Comparison of ENCODE assay signal across 7 mouse cellular contexts in genomic region chr17:45566360-45567161, GRCm38 (mm10). TPM values are rescaled to one million over a fixed set of nuclear protein-coding genes. Genes with fewer than 3 reads are reported as not detected.
DNase-seq lines count a peak whose midpoint lies in the region; ATAC-seq and TF ChIP-seq lines count a peak whose summit lies in the region.

No protein-coding gene starts in this region.

- H3K9ac ChIP-seq in intestine, embryonic 15.5 days = peak overlapping the region; percentile 26; the same call in 1 of the 2 replicates
- no peak overlapping the region for H3K9ac ChIP-seq in intestine, embryonic 16.5 days (ENCODE audit: low read depth, low read length)
- no peak overlapping the region for H3K9ac ChIP-seq in embryonic facial prominence, embryonic 11.5 days (replicated peaks; ENCODE audit: low read length)

- peaks cover 50% of the 10 kb centered on the region for H3K36me3 ChIP-seq in intestine, embryonic 15.5 days
- peaks cover 30% of the 10 kb centered on the region for H3K36me3 ChIP-seq in intestine, embryonic 16.5 days (ENCODE audit: control insufficient read depth, insufficient read depth, low read length)
- peaks cover 85% of the 10 kb centered on the region for H3K36me3 ChIP-seq in G1E (replicated peaks)
- H3K36me3 ChIP-seq in embryonic facial prominence, embryonic 11.5 days (replicated peaks; ENCODE audit: control insufficient read depth, insufficient read depth, low read depth, low read length) = peaks cover 29% of the 10 kb centered on the region

- ATAC-seq in intestine, embryonic 15.5 days = no peak
- no peak for ATAC-seq in intestine, embryonic 16.5 days
- 0 out of 2 replicates have a peak, but pooled peaks have one; percentile 10 for ATAC-seq in G1E (ENCODE audit: extremely low read depth, insufficient number of reproducible peaks, low FRiP score, poor library complexity, severe bottlenecking)
- no peak for ATAC-seq in embryonic facial prominence, embryonic 11.5 days (replicated peaks; ENCODE audit: insufficient number of reproducible peaks, low FRiP score, low TSS enrichment, low read depth)
- ATAC-seq in megakaryocyte-erythroid progenitor cell, adult 5-6 weeks (replicated peaks; ENCODE audit: low FRiP score, low TSS enrichment, poor library complexity, severe bottlenecking) = peak; percentile 19
- ATAC-seq in monocyte, adult 5-6 weeks (replicated peaks; ENCODE audit: insufficient number of reproducible peaks, low FRiP score, low TSS enrichment, poor library complexity, severe bottlenecking) = no peak

- no peaks in the 10 kb centered on the region for H3K27me3 ChIP-seq in intestine, embryonic 15.5 days (replicated peaks)
- H3K27me3 ChIP-seq in intestine, embryonic 16.5 days (replicated peaks; ENCODE audit: control insufficient read depth, insufficient read depth, low read length) = no peaks in the 10 kb centered on the region
- no peaks in the 10 kb centered on the region for H3K27me3 ChIP-seq in G1E (ENCODE audit: insufficient read depth, low read length)
- H3K27me3 ChIP-seq in embryonic facial prominence, embryonic 11.5 days (ENCODE audit: control insufficient read depth, insufficient read depth, low read length) = no peaks in the 10 kb centered on the region

- WGBS in intestine, embryonic 15.5 days = 63% methylated on average over 18 of the region's 18 CpGs
- WGBS in intestine, embryonic 16.5 days = 56% methylated on average over 18 of the region's 18 CpGs
- WGBS in embryonic facial prominence, embryonic 11.5 days = 72% methylated on average over 18 of the region's 18 CpGs

- H3K9me3 ChIP-seq in intestine, embryonic 15.5 days = no peaks in the 10 kb centered on the region
- H3K9me3 ChIP-seq in intestine, embryonic 16.5 days (ENCODE audit: control insufficient read depth, low read length) = no peaks in the 10 kb centered on the region
- no peaks in the 10 kb centered on the region for H3K9me3 ChIP-seq in G1E (replicated peaks)
- H3K9me3 ChIP-seq in embryonic facial prominence, embryonic 11.5 days (replicated peaks; ENCODE audit: control insufficient read depth, low read length) = no peaks in the 10 kb centered on the region

- H3K4me1 ChIP-seq in intestine, embryonic 15.5 days (replicated peaks) = peaks cover 31% of the 10 kb centered on the region
- H3K4me1 ChIP-seq in intestine, embryonic 16.5 days (ENCODE audit: control insufficient read depth, insufficient read depth, low read length) = peaks cover 27% of the 10 kb centered on the region
- peaks cover 82% of the 10 kb centered on the region for H3K4me1 ChIP-seq in G1E (ENCODE audit: insufficient read depth, low read depth, low read length)
- H3K4me1 ChIP-seq in embryonic facial prominence, embryonic 11.5 days (ENCODE audit: control insufficient read depth, insufficient read depth, low read length) = peaks cover 7% of the 10 kb centered on the region

- no peak for DNase-seq in G1E (ENCODE audit: low spot score)
- DNase-seq in embryonic facial prominence, embryonic 11.5 days (ENCODE audit: low spot score) = no peak
- no peak for DNase-seq in adrenal gland, adult 18-20 months (ENCODE audit: low spot score in 2 of 2)

- no peak overlapping the region for H3K4me3 ChIP-seq in intestine, embryonic 15.5 days (replicated peaks)
- H3K4me3 ChIP-seq in intestine, embryonic 16.5 days (ENCODE audit: low read length) = no peak overlapping the region
- peak overlapping the region; percentile 47; the same call in 1 of the 2 replicates for H3K4me3 ChIP-seq in G1E (ENCODE audit: low read depth, low read length)
- H3K4me3 ChIP-seq in embryonic facial prominence, embryonic 11.5 days (ENCODE audit: low read depth, low read length) = peak overlapping the region; percentile 5; the same call in 1 of the 2 replicates

- no peak for TF ChIP-seq CTCF in G1E (IDR thresholded peaks at IDR 0.05; ENCODE audit: low read depth, low read length)

- no peak overlapping the region for H3K4me2 ChIP-seq in intestine, embryonic 15.5 days (replicated peaks)
- H3K4me2 ChIP-seq in intestine, embryonic 16.5 days (ENCODE audit: low read depth, low read length) = no peak overlapping the region
- no peak overlapping the region for H3K4me2 ChIP-seq in embryonic facial prominence, embryonic 11.5 days (ENCODE audit: low read depth, low read length)

- peak overlapping the region; percentile 48; the same call in 1 of the 2 replicates for H3K27ac ChIP-seq in intestine, embryonic 15.5 days
- no peak overlapping the region for H3K27ac ChIP-seq in intestine, embryonic 16.5 days (ENCODE audit: low read length)
- H3K27ac ChIP-seq in embryonic facial prominence, embryonic 11.5 days (replicated peaks; ENCODE audit: low read depth, low read length) = no peak overlapping the region

RNA-seq across cellular contexts. Expression of gene Slc35b2, which starts 2.9 kb away (rescaled TPM):
- 124 and 128 TPM in 2 replicates for polyA plus RNA-seq in intestine, embryonic 15.5 days (2015; fragmentation: Nextera tagmentation; extraction: Ambion mirVana)
- polyA plus RNA-seq in intestine, embryonic 16.5 days (2015; fragmentation: Nextera tagmentation; extraction: Ambion mirVana) = 132 and 136 TPM in 2 replicates
- total RNA-seq in G1E (2014; fragmentation: Nextera tagmentation) = 46.5 and 60.9 TPM in 2 replicates
- 65.9 and 77.1 TPM in 2 replicates for total RNA-seq in G1E (2017)
- 24.6 and 24.9 TPM in 2 replicates for polyA plus RNA-seq in G1E (2012)
- polyA plus RNA-seq in embryonic facial prominence, embryonic 11.5 days (2014; fragmentation: Nextera tagmentation; extraction: Ambion mirVana) = 85.6 and 92.2 TPM in 2 replicates
- 46.9 and 74.5 TPM in 2 replicates for total RNA-seq in megakaryocyte-erythroid progenitor cell, adult 5-6 weeks (2014; fragmentation: Nextera tagmentation)
- 27.7 and 60.3 TPM in 2 replicates for total RNA-seq in megakaryocyte-erythroid progenitor cell, adult 5-6 weeks (2017)
- 26.7 to 47.1 TPM (median 39.0 TPM) in 3 replicates for total RNA-seq in monocyte, adult 5-6 weeks (2017)
- total RNA-seq in adrenal gland, adult 18-20 months (2021) = 10 to 100 TPM; 28.1 to 44.2 TPM

RNA-seq across cellular contexts. Expression of gene Hsp90ab1, which starts 6.5 kb away (rescaled TPM):
- polyA plus RNA-seq in intestine, embryonic 15.5 days (2015; fragmentation: Nextera tagmentation; extraction: Ambion mirVana) = 1,578 and 1,609 TPM in 2 replicates
- 1,309 and 1,475 TPM in 2 replicates for polyA plus RNA-seq in intestine, embryonic 16.5 days (2015; fragmentation: Nextera tagmentation; extraction: Ambion mirVana)
- total RNA-seq in G1E (2014; fragmentation: Nextera tagmentation) (1,427 and 1,464 TPM in 2 replicates), G1E (2017) (1,152 and 1,547 TPM in 2 replicates)
- 681 and 1,104 TPM in 2 replicates for polyA plus RNA-seq in G1E (2012)
- polyA plus RNA-seq in embryonic facial prominence, embryonic 11.5 days (2014; fragmentation: Nextera tagmentation; extraction: Ambion mirVana) = 1,660 and 1,740 TPM in 2 replicates
- total RNA-seq in megakaryocyte-erythroid progenitor cell, adult 5-6 weeks (2014; fragmentation: Nextera tagmentation) = 1,847 and 1,911 TPM in 2 replicates
- 2,660 and 3,319 TPM in 2 replicates for total RNA-seq in megakaryocyte-erythroid progenitor cell, adult 5-6 weeks (2017)
- 826 to 1,618 TPM (median 1,101 TPM) in 3 replicates for total RNA-seq in monocyte, adult 5-6 weeks (2017)
- 1,000 to 10,000 TPM; 2,801 to 2,860 TPM for total RNA-seq in adrenal gland, adult 18-20 months (2021)

RNA-seq across cellular contexts. Expression of gene Nfkbie, which starts 11.1 kb away (rescaled TPM):
- polyA plus RNA-seq in intestine, embryonic 15.5 days (2015; fragmentation: Nextera tagmentation; extraction: Ambion mirVana) = 4.8 and 4.9 TPM in 2 replicates
- polyA plus RNA-seq in intestine, embryonic 16.5 days (2015; fragmentation: Nextera tagmentation; extraction: Ambion mirVana) = 5.0 and 5.5 TPM in 2 replicates
- 5.1 and 5.9 TPM in 2 replicates for total RNA-seq in G1E (2014; fragmentation: Nextera tagmentation)
- 11.0 and 11.1 TPM in 2 replicates for total RNA-seq in G1E (2017)
- polyA plus RNA-seq in G1E (2012) = 8.6 and 9.2 TPM in 2 replicates
- polyA plus RNA-seq in embryonic facial prominence, embryonic 11.5 days (2014; fragmentation: Nextera tagmentation; extraction: Ambion mirVana) = 3.5 and 5.3 TPM in 2 replicates
- 4.2 and 6.0 TPM in 2 replicates for total RNA-seq in megakaryocyte-erythroid progenitor cell, adult 5-6 weeks (2014; fragmentation: Nextera tagmentation)
- 3.2 and 3.9 TPM in 2 replicates for total RNA-seq in megakaryocyte-erythroid progenitor cell, adult 5-6 weeks (2017)
- total RNA-seq in monocyte, adult 5-6 weeks (2017) = 55.6 to 60.0 TPM (median 55.9 TPM) in 3 replicates
- total RNA-seq in adrenal gland, adult 18-20 months (2021) = 1 to 10 TPM; 2.7 to 3.5 TPM

RNA-seq across cellular contexts. Expression of gene Tmem151b, which starts 17.1 kb away (rescaled TPM):
- polyA plus RNA-seq in intestine, embryonic 15.5 days (2015; fragmentation: Nextera tagmentation; extraction: Ambion mirVana) = 2.5 and 2.7 TPM in 2 replicates
- polyA plus RNA-seq in intestine, embryonic 16.5 days (2015; fragmentation: Nextera tagmentation; extraction: Ambion mirVana) = 2.2 and 2.5 TPM in 2 replicates
- total RNA-seq in G1E (2014; fragmentation: Nextera tagmentation) (not detected in 2 replicates), G1E (2017) (under 0.01 TPM in 1 of 2 replicates, not detected in the other)
- polyA plus RNA-seq in G1E (2012) = not detected in 2 replicates
- polyA plus RNA-seq in embryonic facial prominence, embryonic 11.5 days (2014; fragmentation: Nextera tagmentation; extraction: Ambion mirVana) = 5.4 and 6.3 TPM in 2 replicates
- total RNA-seq in megakaryocyte-erythroid progenitor cell, adult 5-6 weeks (2014; fragmentation: Nextera tagmentation) = not detected in 2 replicates
- total RNA-seq in megakaryocyte-erythroid progenitor cell, adult 5-6 weeks (2017) = not detected in 2 replicates
- 0.10 to 0.32 TPM in 2 of 3 replicates, not detected in the other for total RNA-seq in monocyte, adult 5-6 weeks (2017)
- under 1 TPM in 1 of 2 experiments, not detected in 1; 0.06 TPM for total RNA-seq in adrenal gland, adult 18-20 months (2021)

RNA-seq across cellular contexts. Expression of gene Slc29a1, which starts 32.8 kb away (rescaled TPM):
- 80.0 and 85.4 TPM in 2 replicates for polyA plus RNA-seq in intestine, embryonic 15.5 days (2015; fragmentation: Nextera tagmentation; extraction: Ambion mirVana)
- 73.4 and 83.1 TPM in 2 replicates for polyA plus RNA-seq in intestine, embryonic 16.5 days (2015; fragmentation: Nextera tagmentation; extraction: Ambion mirVana)
- 107 and 116 TPM in 2 replicates for total RNA-seq in G1E (2014; fragmentation: Nextera tagmentation)
- 93.5 and 118 TPM in 2 replicates for total RNA-seq in G1E (2017)
- 143 and 207 TPM in 2 replicates for polyA plus RNA-seq in G1E (2012)
- polyA plus RNA-seq in embryonic facial prominence, embryonic 11.5 days (2014; fragmentation: Nextera tagmentation; extraction: Ambion mirVana) = 52.5 and 58.9 TPM in 2 replicates
- 166 and 176 TPM in 2 replicates for total RNA-seq in megakaryocyte-erythroid progenitor cell, adult 5-6 weeks (2014; fragmentation: Nextera tagmentation)
- 89.2 and 171 TPM in 2 replicates for total RNA-seq in megakaryocyte-erythroid progenitor cell, adult 5-6 weeks (2017)
- 34.4 to 64.6 TPM (median 37.8 TPM) in 3 replicates for total RNA-seq in monocyte, adult 5-6 weeks (2017)
- total RNA-seq in adrenal gland, adult 18-20 months (2021) = 100 to 1,000 TPM; 121 to 161 TPM

Comparison
In these comparisons a context has a peak if more than half of its experiments do, and no peak if none do; other contexts are left out.
1. ATAC-seq: peak in G1E (single experiment) and megakaryocyte-erythroid progenitor cell, adult 5-6 weeks (single experiment); none in intestine, embryonic 15.5 days (single experiment), intestine, embryonic 16.5 days (single experiment), embryonic facial prominence, embryonic 11.5 days (single experiment) and monocyte, adult 5-6 weeks (single experiment).
2. H3K4me3 ChIP-seq: peak in G1E (single experiment) and embryonic facial prominence, embryonic 11.5 days (single experiment); none in intestine, embryonic 15.5 days (single experiment) and intestine, embryonic 16.5 days (single experiment).